Mouse (Mus musculus) liver, embryonic 14.5 days (tissue): ENCODE results near the gene Gm45808.

ENCODE experiments used
- CTCF ChIP-seq: IDR thresholded peaks from 2 replicates; pipeline ENCODE4 v1.5.1; 2016; ENCODE audit warnings: antibody characterized with exemption, low read depth, control low read depth
- EP300 ChIP-seq: IDR thresholded peaks from 2 replicates; pipeline ENCODE4 v1.6.1; 2016; ENCODE audit warnings: antibody characterized with exemption, low read depth

GRCm38 (mm10) chr7:45458748-45459563, 27.7 kb downstream of the Gm45808 start:
- TF ChIP-seq CTCF (no peak), EP300 (no peak)
